Mouse (Mus musculus): ENCODE data around the gene Gm21761. TPM values are rescaled to one million over a fixed set of nuclear protein-coding genes. Genes with fewer than 3 reads are reported as not detected.
A peak's percentile ranks its signal among the peaks of the same experiment; 100 is the strongest.
"Not testable (repeated sequence)": the region's sequence is repeated elsewhere in the genome, so short reads cannot be mapped to it uniquely, and the experiment has no call there.

Gene Gm21761
- total RNA-seq (2021): not detected
- long read RNA-seq, experiment 1: 0 reads
- long read RNA-seq, experiment 2: 0 reads

DNA sequence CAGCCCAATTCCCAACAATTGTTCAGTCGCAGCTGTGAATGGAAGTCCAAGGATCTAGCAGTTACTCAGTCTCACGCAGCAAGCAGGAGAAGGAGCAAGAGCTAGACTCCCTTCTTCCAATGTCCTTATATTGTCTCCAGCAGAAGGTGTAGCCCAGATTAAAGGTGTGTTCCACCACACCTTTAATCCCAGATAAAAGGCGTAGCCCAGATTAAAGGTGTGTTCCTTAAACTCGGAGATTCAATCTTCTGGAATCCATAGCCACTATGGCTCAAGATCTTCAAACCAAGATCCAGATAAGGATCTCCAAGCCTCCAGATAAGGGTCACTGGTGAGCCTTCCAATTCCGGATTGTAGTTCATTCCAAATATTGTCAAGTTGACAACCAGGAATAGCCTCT lies at the start of gene Gm21761:
Gm21761 (minus strand) TSS at position 101 of the 400 bp plus-strand sequence.
- DNase-seq (ENCODE audit: low spot score in 2 of 2): not testable (repeated sequence)

DNA sequence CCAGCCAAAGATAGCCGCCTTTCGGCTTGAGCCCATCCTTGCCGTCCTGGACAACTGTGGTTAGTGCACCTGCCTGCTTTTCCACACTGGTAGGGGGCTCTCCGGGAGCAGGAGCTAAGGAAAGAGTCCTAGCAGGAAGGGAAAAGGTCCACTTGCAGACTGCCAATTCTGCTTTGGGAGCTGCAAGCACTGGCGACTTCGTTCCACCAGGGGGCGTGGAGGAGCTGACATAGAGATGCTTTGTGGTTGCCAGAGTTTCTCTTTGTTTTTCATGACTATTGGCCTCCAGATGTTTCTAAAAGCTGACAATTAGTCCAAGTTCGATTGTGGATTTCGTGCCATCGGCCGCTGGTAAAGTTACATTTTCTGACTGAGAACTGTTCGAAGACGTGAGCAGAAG lies 40.1 kb upstream of the Gm21761 start:
- not testable (repeated sequence) for DNase-seq (ENCODE audit: low spot score in 2 of 2)

DNA sequence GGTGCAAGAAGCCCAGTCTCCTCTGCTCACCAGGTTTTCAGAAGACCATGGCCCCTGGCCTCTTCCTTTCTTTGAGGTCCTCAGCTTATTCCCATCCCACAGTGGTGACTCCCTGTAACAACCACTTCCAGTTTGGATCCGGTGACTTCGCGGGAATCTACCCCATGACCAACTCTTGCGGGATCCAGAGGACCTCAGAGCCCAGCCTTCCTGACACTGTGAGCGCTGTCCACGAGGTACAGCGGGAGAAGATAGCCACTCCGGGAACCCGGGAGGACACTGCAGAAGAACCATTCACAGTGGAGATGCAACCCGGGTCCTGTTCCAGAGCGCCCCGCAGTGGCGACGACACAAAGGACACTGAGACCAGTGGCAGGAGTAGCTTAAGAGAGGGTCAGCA lies 39.1 kb upstream of the Gm21761 start:
- DNase-seq (ENCODE audit: low spot score in 2 of 2): not testable (repeated sequence)

DNA sequence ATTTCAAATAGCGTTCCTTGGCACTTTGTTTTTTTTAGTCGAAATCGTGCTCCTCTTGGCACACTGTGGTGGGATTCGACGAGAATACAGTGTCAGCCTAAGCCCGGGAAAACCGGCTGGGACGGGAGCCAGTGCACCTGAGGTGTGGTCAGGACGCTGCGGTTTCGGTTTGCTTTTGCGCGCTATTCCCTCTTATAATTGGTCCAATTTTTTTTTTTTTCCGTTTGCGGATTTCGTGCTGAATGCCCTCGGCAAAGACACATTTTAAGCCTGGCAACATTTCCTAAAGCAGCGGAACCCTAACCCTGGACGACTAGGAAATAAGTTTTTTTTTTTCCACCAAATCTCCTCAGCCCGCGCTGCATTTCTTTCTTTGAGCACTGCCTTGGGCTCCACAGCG lies 36.9 kb upstream of the Gm21761 start:
- peak in 1 of 2 experiments; percentile 2 for DNase-seq (ENCODE audit: low spot score in 2 of 2)

DNA sequence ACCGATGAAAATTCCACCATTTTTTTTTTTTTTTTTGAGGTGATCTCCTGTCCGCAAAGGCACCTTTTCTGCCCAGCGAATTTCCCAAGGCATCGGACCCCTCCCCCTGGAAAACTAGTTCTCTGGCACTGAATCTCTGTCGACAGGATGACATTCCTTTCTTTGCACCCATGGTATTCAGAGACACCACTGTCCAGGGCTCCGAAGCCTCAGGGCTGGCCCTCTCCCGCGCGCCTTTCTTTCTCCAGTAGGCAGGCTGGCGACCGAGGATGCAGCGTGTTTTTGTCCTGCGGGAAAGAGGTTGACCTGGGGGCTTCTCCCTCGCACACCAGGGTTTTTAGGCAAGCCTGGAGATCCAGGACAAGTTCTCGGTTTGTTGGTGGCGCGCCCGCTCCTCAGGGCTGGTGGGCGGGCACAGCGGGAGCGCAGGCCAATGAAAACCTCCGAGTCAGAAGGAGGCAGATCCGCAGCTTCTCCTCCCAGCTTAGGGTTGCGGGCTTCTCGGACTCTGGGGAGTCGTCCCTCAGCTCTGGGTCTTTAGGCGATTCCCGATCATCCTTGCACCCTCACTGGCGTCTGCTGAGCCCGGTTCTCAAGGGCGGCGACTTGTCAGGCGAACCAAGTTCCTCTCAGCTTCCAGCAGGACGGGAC lies 36.4 kb upstream of the Gm21761 start:
- not testable (repeated sequence) for DNase-seq (ENCODE audit: low spot score in 2 of 2)

DNA sequence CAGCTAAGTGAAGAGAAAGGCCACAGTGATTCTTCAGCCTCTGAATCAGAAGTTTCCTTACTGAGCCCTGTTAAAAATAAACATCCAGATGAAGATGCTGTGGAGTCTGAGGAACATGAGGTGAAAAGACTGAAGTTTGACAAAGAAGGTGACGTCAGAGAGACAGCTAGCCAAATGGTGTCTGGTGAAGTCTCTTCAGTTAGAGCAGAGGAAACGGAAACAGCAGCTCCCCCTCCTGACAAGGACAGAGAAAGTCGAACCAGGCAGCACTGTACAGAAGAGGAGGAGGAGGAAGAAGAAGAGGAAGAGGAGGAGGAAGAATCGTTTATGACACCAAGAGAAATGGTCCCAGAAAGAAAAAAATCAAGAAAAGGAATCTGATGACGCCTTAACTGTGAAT lies 33.8 kb upstream of the Gm21761 start:
- not testable (repeated sequence) for DNase-seq (ENCODE audit: low spot score in 2 of 2)

DNA sequence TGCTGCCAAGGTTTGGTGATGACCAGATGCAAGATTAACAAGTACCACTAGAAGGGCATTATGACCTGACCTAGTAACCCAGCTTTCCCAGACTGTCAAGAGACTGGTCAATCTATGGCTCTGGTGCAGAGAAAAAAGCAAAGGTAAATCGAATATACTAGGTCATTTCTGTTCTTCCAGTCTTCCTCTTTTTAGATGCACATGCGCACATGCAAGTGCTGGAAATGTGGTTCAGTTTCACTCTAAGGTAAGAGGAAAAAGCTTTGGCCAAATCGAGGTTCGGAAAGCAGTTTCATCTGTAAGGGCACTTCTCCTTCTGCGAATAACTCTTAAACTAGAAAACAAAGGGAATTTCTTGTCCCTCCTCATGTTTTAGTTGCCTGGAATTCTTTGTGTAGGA lies 26.5 kb upstream of the Gm21761 start:
- DNase-seq (ENCODE audit: low spot score in 2 of 2): not testable (repeated sequence)

DNA sequence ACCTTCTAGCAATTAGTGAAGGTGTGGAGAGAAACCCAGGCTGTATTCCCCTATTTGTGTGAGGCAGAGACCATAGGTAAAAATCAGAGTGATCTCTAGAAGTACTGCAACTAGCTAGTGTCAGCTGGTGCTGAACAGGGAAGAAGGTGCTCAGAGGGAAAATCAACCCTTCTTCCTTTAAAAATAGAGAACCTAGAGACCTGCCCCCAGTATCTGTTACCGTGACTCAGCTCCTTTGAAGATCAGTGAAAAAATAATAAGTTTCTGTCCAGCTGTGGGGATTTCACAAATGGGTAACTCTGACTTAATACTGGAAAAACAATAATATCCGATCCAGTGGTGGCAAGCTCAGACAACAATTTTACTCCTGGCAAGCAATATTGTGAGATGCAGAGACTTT lies 26.0 kb upstream of the Gm21761 start:
- not testable (repeated sequence) for DNase-seq (ENCODE audit: low spot score in 2 of 2)

DNA sequence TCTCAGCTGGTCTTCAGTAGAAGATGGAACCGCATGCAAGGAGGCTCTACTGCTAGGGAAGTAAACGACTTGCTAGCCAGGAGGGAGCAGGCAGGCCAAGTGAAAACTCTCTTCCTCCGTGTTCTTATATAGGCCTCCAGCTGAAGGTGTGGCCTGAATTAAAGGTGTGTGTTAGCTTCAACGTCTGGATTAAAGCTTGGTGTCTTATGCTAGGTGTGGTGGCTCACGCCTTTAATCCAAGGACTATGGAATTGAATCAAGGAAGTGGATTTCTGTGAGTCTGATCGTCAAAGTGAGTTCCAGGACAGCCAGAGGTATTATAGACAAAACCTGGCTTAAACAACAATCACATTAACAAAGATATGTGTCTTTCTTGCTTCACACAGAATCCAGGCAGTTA lies 21.6 kb upstream of the Gm21761 start, which contains the start of gene B020031M17Rik:
B020031M17Rik (minus strand) TSS at position 101 of the 400 bp plus-strand sequence.
- not testable (repeated sequence) for DNase-seq (ENCODE audit: low spot score in 2 of 2)

DNA sequence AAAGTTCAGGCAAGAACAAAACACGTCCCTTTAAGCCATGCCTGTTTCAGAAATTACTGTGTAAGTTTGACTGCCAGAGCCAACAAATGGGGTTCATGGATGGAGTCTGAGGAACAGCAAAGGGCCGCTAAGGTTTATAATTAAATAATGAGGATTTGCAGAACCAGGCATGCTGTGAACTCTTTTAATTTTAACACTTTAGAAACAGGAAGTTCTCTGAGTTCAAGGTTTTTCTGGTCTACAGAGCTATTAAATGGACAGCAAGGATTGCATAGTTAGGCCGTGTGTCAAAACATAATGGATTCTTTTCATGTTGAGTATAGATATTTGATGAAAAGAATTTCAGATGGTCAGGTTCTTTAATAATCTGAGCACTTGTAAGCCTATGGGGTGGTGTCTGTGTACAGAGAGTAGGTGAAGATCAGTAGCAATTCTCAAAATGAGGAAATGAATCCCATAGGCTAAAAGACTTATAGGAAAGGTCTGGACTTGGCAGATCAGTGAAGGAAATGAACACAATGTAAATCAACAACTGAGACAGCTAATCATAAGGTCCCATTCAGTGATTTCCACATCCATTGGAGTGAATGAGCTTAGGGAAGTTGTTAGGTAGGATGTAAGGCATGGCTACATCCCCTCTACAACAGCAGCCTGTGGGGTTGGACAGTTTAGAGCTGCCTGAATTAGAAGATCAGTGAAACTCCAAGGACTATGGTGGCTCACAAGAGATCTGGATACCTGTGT lies 4.3 kb downstream of the Gm21761 start:
- not testable (repeated sequence) for DNase-seq (ENCODE audit: low spot score in 2 of 2)

DNA sequence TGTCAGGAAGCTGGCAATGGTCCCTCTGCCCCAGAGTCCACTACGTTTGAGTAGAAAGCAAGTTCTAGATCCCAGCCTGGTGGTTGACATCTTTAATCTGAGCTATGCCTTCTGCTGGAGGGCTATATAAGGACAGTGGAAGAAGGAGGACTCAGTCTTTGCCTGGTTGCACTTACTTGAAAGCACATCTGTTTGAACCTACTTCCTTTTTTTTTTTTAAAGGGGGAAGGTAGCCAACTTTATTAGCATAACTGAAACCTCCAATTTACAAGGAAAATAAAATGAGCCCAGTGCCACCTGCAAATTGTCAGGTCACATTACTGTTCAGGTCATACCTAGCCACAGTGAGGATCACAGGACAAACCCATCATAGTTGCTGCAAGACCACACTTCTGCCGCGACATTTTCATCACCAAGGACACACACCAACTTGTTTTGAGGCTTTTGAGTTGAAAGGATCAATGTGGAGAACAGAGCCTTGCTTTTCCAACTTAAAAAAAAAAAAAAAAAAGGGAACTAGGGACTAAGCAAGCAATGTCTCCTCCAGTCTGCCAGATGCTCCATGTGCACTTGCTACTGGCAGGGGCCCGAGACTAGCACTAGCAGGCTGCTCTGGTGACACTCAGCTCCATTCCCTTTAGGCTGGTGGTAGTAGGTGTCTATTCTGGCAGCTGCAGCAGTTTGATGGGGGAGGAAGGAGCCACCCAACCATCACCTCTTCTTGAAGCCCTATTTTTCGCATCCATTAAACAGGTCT lies 11.9 kb downstream of the Gm21761 start:
- DNase-seq (ENCODE audit: low spot score in 2 of 2): not testable (repeated sequence)

DNA sequence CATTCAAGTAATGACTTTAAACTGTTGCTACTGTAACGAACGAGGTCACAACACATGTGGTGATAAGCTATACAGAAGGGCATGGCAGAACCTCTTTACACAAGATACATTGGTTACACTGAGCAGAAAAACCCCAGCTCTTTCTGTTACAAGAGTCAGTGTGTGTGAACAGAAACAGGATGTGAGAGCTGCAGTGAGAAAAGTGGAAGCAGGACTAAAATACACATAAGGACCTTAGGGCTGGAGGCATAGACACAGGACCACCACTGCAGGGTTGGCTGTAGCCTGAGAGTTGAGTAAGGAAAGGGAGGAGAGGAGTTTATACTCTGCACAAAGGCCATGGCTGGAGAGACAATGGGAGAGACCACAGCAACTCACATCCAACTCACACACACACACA lies 12.6 kb downstream of the Gm21761 start:
- not testable (repeated sequence) for DNase-seq (ENCODE audit: low spot score in 2 of 2)

DNA sequence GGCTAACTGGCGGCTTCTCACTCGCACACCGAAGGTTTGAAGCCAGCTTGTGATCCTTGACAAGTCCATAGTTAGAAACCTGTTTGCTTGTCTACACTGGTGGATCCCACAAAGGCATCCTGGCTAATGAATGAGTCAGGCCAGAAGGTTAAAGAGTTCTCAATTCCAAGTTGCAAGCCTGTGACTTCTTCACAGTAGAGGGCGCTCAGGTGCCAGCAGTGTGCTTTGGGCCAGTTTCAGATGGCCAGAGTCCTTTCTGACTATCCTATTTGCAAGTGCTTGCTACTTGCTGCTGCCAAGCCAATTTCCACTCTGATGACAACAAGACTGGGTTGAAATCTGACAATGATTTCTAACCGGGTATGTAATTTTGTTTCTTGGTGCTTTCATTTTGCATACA lies 30.5 kb downstream of the Gm21761 start:
- DNase-seq (ENCODE audit: low spot score in 2 of 2): not testable (repeated sequence)

DNA sequence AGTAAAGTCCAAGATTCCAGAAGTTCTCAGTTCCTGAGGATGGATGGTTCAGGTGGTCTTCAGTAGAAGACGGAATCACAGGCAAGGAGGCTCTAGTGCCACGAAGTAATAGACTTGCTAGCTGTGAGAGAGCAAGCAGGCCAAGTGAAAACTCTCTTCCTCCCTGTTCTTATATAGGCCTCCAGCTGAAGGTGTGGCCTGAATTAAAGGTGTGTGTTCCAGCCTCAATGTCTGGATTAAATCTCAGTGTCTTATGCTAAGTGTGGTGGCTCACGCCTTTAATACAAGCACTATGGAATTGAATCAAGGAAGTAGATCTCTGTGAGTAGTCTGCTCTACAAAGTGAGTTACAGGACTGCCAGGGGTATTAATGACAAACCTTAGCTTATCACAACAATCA lies 34.4 kb downstream of the Gm21761 start, which contains the start of gene Tcstv1:
Tcstv1 (minus strand) TSS at position 101 of the 400 bp plus-strand sequence.
- DNase-seq (ENCODE audit: low spot score in 2 of 2): not testable (repeated sequence)

DNA sequence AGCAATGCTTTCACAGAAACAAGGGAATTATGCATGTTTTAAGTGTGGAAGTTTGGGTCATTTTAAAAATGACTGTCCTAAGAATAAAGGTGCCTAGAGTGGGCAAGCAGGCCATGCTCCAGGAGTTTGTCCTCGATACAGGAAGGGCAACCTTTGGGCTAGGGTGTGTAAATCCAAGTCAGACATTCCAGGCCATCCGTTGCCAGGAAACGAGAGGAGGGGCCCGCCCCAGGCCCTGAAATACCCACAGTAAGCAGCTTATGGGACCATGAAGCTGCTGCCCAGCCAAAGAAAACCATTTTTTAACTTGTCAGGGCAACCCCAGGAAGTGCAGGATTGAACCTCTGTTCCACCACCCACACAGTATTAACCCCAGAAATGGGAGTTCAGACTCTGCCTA lies 42.2 kb downstream of the Gm21761 start:
- not testable (repeated sequence) for DNase-seq (ENCODE audit: low spot score in 2 of 2)

DNA sequence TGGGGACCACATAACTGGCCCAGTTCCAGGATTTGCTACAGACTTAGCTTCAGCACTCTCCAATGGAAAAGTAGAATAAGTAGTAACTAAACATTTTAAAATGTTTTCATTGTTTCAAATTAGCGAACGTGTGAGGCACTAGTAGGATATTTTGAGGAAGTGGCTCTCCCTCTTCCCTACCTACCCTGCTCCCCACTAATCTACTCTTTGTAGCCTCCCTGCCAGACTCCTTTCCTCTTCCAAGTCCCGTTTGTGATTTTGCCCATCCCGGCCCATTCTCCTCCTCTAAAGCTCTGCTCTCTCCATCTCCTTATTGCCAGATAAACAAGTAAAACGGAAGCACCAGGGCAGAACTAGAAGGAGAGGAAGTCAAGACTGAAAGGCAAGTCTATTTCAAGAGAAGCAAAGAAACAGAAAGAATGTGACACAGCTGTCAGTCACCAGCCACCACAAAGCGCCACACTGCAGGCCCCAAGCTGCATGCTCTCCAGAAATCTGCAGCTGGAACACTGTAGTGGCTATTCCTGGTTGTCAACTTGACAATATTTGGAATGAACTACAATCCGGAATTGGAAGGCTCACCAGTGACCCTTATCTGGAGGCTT lies 64.6 kb downstream of the Gm21761 start:
- DNase-seq (ENCODE audit: low spot score in 2 of 2): not testable (repeated sequence)

DNA sequence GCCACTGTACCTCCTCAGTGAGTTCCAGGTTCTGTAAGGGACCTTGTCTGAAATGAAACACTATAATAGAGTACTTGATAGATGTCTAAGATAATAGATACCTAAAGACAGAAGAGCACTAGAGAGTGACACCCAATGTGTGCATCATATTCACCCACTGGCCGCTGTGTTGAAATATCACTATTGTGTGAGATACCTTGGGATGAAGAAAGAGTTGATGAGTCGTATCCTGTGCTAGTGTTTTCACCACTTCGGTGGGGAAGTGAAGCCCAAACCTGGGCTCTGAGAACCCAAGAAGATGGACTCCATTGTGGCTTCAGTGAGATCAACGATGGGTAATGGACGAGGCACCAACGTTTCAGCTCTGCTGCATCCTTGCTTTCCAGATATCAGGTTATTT lies 66.7 kb downstream of the Gm21761 start:
- DNase-seq (ENCODE audit: low spot score in 2 of 2): not testable (repeated sequence)
